Mouse (Mus musculus) C2C12 (cell line): ENCODE measurements at regions not wholly inside any gene's neighbourhood (a gene's known extent, or its start where the extent isn't known, plus 50 kb on each side); places are given as distances from the start of the nearest gene placed in this dataset.

Source experiments
- CEBPB ChIP-seq: IDR thresholded peaks from one replicate; pipeline ENCODE4 v1.6.1; 2011; ENCODE audit warnings: low read depth, mild to moderate bottlenecking, control low read depth, moderate library complexity
- CTCF ChIP-seq: IDR thresholded peaks from one replicate; pipeline ENCODE4 v1.5.1; 2011; ENCODE audit not compliant: control insufficient read depth, insufficient read depth, insufficient read length
- FOSL1 ChIP-seq: IDR thresholded peaks from one replicate; pipeline ENCODE4 v1.8.0; 2011; ENCODE audit warnings: mild to moderate bottlenecking, low read length; ENCODE audit not compliant: poor library complexity, insufficient read depth, severe bottlenecking
- MAX ChIP-seq: IDR thresholded peaks from one replicate; pipeline ENCODE4 v1.6.1; 2011; ENCODE audit warnings: mild to moderate bottlenecking, control low read depth
- MYOD1 ChIP-seq: IDR thresholded peaks from one replicate; pipeline ENCODE4 v1.6.1; 2011; ENCODE audit warnings: low read depth; ENCODE audit not compliant: control insufficient read depth, insufficient read length
- MYOG ChIP-seq: IDR thresholded peaks from one replicate; pipeline ENCODE4 v1.6.1; 2011; ENCODE audit not compliant: control insufficient read depth, insufficient read length; ENCODE audit errors: extremely low read depth
- USF1 ChIP-seq: IDR thresholded peaks from one replicate; pipeline ENCODE4 v1.6.1; 2011; ENCODE audit warnings: low read depth, mild to moderate bottlenecking, control low read depth, moderate library complexity

DNA sequence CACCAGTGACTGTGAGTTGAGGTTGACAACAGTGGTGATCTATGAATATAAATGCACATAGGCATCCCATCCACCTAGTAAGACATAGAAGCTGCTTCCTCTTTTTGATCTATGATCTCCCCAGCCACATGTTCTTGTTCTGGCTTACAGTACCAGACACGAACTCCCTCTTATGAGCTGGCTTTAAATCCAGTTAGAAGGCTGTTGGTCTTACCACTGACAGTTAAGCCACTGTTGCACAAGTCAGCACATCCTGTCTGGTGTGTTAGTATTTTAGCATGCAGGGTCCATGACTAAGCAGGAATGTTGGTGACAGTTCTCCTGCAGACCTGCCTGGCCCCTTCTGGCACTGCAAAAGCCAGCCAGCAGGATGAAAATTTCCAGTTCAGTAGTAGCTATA is 164.1 kb upstream of the Fat4 start:
- TF ChIP-seq CTCF (no peak), MYOG (no peak), FOSL1 (no peak), CEBPB (no peak), USF1 (no peak), MAX (no peak), MYOD1 (no peak)
